Mouse (Mus musculus): Measurements from ENCODE around the gene Olfr926. TPM values are rescaled to one million over a fixed set of nuclear protein-coding genes. Genes with fewer than 3 reads are reported as not detected.

Gene Olfr926
- polyA plus RNA-seq (2012; rRNA removed; ENCODE audit: low replicate concordance): not detected in 2 replicates

GRCm38 (mm10) chr9:38876826-38877225, at the start of gene Olfr926:
TSS of gene Olfr926 (plus strand) at chr9:38877126.

DNA sequence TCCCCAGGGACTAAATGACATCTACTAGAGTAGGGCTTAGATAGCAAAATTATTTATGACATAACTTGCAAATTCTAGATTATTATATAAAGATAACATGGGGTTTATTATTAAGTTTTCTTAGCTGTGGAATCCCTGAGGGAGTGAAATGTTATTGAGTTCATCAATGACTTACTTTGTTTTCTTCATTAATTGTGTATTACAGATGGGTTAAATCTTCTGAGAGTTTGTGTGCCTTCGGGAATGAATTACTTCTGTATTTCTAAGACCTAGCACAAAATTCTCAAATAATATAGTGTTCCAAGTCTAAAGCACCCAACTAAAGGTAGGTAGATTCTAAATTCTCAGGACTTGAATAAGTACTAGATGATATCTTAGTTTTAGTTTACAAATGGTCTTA, 32.8 kb upstream of the Olfr926 start, which contains the start of gene Olfr924:
Gene Olfr924 (plus strand): TSS at position 301 of the 400 bp plus-strand sequence.

DNA sequence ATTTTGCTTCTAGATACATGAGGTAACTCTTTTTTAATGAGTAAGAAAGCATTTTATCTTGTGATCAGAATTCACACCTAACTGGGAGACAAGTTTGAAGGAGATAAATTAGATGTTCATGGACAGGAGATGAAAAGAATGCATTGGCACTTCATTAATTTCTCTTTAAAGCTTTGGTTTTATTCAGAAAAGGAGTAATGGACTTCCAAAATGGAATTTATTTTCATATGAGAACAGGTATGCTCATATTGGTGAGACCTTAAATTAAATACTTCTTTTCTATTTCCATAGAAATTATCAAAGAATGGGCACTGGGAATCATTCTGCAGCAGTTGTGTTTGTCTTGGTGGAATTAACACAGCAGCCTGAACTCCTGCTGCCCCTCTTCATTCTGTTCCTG, 22.2 kb upstream of the Olfr926 start, which contains the start of gene Olfr26:
Gene Olfr26 (plus strand): TSS at position 301 of the 400 bp plus-strand sequence.

Other genes starting within 250 kb of the Olfr926 start
- not detected in 2 replicates for gene Olfr916, start 217.3 kb upstream of the Olfr926 start, polyA plus RNA-seq (2012; rRNA removed; ENCODE audit: low replicate concordance)
- not detected in 2 replicates for gene Olfr917, start 211.3 kb upstream of the Olfr926 start, polyA plus RNA-seq (2012; rRNA removed; ENCODE audit: low replicate concordance)
- gene Olfr918, start 202.5 kb upstream of the Olfr926 start, polyA plus RNA-seq (2012; rRNA removed; ENCODE audit: low replicate concordance): not detected in 2 replicates
- gene Olfr919, start 173.5 kb upstream of the Olfr926 start, polyA plus RNA-seq (2012; rRNA removed; ENCODE audit: low replicate concordance): not detected in 2 replicates
- 29.9 and 35.9 TPM in 2 replicates for gene Vwa5a, start 158.9 kb upstream of the Olfr926 start, polyA plus RNA-seq (2012; rRNA removed; ENCODE audit: low replicate concordance)
- 0.21 and 0.32 TPM in 2 replicates for gene Olfr920, start 124.8 kb upstream of the Olfr926 start, polyA plus RNA-seq (2012; rRNA removed; ENCODE audit: low replicate concordance)
- not detected in 2 replicates for gene Olfr921, start 104.1 kb upstream of the Olfr926 start, polyA plus RNA-seq (2012; rRNA removed; ENCODE audit: low replicate concordance)
- gene Olfr922, start 62.5 kb upstream of the Olfr926 start, polyA plus RNA-seq (2012; rRNA removed; ENCODE audit: low replicate concordance): not detected in 2 replicates
- not detected in 2 replicates for gene Olfr923, start 50.6 kb upstream of the Olfr926 start, polyA plus RNA-seq (2012; rRNA removed; ENCODE audit: low replicate concordance)
- gene Olfr924, start 32.7 kb upstream of the Olfr926 start, polyA plus RNA-seq (2012; rRNA removed; ENCODE audit: low replicate concordance): not detected in 2 replicates
- gene Olfr26, start 22.1 kb upstream of the Olfr926 start, polyA plus RNA-seq (2012; rRNA removed; ENCODE audit: low replicate concordance): not detected in 2 replicates
- gene Olfr930, start 52.7 kb downstream of the Olfr926 start, polyA plus RNA-seq (2012; rRNA removed; ENCODE audit: low replicate concordance): not detected in 2 replicates
- gene Olfr933, start 95.2 kb downstream of the Olfr926 start, polyA plus RNA-seq (2012; rRNA removed; ENCODE audit: low replicate concordance): not detected in 2 replicates
- not detected in 2 replicates for gene Olfr934, start 111.2 kb downstream of the Olfr926 start, polyA plus RNA-seq (2012; rRNA removed; ENCODE audit: low replicate concordance)
- not detected in 2 replicates for gene Olfr935, start 122.6 kb downstream of the Olfr926 start, polyA plus RNA-seq (2012; rRNA removed; ENCODE audit: low replicate concordance)
- not detected in 2 replicates for gene Olfr146, start 146.3 kb downstream of the Olfr926 start, polyA plus RNA-seq (2012; rRNA removed; ENCODE audit: low replicate concordance)
- not detected in 2 replicates for gene Olfr937, start 187.8 kb downstream of the Olfr926 start, polyA plus RNA-seq (2012; rRNA removed; ENCODE audit: low replicate concordance)
- not detected in 2 replicates for gene Olfr938, start 201.8 kb downstream of the Olfr926 start, polyA plus RNA-seq (2012; rRNA removed; ENCODE audit: low replicate concordance)

Data from subcutaneous adipose tissue, adult 2 months (tissue).